Mouse (Mus musculus) skeletal muscle tissue, adult 2 months (tissue): Measurements from ENCODE around the gene Gm20388.

ENCODE experiments used
- DNase-seq: peaks from one replicate; pipeline ENCODE4 v3.0.0-alpha.2; 2012; ENCODE audit warnings: low read depth, low spot score

Gene Gm20388

DNA sequence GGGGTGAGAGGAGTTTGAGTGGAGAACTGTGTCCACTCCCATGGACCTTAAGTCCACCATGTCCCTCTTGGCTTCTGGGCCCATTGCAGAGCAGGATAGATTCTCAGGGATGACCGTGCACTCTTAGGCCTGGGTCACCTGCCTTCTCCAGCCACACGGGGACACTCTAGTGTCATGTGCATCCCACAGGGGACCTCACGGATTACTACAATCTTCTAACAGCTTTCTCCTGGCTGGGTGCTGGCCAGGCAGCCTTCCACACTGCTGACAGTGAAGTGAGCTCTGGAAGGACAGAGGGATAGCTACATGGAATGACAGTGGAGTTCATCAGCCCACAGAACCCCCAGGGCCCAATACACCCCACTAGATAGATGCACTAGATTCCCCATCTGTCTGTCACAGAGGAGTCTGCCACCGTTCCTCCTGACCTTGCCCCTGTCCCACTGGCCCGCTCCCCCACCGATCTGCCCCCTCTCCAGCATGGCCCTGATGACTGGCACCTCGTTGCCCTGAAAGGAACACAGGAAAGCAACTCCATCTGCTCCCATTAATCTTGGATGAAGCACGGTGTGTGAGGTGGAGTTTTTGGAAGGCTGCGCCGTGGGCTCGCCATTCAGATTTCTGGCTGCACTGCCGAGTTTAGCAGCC, 2287.9 kb downstream of the Gm20388 start:
- DNase-seq: no peak

DNA sequence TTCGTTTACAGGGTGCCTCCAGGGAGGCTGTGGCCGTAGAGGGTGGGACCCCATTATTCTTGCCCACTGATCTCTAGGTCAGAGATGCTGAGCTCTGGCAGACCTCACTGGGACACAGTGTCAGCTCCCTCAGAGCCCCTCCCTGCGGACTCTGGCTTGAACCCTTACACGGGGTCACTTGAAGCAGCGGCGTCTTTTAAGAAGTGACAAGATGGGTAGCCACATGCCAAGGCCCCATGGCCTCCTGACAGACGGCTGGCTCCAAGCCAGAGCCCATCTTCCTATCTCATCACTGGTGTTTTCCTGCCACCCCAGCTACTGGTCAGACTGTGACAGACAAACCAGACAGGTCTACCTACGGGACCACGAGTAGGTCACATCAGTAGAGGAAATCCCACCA, 2288.6 kb downstream of the Gm20388 start:
- DNase-seq: no peak

DNA sequence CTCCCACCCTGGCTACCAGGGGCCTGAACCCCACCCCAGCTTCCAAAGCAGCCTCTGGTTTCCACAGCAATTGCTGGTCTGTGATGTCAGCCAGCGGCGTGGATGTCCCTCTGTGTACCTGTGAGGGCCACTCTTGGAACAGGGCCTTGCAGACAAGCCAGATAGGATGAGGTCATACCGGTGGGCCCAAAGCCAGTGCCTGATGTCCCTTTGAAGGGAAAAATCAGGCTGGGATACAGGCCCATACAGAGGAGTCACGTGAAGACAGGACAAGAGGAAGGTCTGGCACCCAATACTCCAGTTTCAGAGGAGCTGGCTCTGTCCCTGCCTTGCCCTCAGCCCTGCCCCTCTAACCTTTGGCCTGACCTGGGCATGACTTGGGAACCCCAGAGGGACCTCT, 2289.2 kb downstream of the Gm20388 start:
- DNase-seq: no peak

DNA sequence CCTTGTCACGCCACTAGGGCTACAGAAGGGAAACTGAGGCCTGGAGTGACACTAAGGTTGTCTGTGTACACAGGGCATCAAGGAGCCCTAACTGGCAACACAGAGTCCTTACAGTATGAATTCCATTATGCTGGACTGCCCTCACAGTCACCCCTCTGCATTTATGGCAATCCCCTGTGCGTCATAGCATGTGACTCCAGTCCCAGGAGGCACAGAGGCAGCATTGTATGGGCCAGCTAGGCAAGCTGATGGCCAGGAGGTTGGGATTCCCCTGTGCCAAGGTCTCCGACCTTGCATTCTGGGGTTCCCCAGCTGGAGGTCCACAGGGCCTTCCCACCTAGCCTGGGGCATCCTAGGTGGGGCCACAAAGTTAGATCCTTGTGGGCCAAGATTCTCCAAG, 2300.9 kb downstream of the Gm20388 start:
- no peak for DNase-seq

DNA sequence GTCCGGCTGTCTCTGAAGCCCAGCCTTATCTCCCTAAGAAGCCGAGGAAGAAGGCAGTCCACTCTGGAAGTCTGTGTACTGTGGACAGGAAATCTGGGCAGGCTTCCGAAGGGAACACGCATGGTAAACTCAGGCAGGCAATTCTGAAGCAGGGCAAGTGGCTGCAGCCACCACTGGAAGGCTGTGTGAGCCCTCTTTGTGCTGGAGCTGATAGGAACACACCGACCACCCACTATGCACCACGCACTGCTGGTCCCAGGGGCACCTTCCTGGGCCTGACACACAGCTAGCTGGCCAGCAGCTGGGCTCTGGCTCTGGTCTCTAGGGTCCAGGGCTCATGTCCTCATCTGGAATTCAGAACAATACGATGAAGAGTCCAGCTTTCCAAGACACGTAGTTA, 2305.0 kb downstream of the Gm20388 start:
- DNase-seq: no peak

DNA sequence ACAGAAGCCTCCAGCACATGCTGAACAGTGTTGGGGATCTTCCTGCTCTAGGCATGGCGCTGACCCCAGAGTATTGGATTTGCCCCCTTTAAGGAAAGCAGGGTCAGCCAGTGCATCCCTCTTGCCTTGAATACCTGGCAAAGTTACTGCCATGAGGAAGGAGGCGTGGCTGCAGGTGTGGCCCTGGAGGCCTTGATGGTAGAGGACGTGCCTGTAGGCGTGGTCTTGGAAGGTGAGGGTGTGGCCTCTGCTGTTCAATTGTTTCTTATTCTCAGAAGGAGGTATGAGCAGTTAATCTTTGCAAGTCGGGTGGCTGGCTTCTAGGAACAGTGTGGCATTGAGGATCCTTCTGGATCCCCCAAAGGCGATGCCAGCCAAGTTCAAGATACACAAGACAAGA, 2305.8 kb downstream of the Gm20388 start:
- DNase-seq: no peak

DNA sequence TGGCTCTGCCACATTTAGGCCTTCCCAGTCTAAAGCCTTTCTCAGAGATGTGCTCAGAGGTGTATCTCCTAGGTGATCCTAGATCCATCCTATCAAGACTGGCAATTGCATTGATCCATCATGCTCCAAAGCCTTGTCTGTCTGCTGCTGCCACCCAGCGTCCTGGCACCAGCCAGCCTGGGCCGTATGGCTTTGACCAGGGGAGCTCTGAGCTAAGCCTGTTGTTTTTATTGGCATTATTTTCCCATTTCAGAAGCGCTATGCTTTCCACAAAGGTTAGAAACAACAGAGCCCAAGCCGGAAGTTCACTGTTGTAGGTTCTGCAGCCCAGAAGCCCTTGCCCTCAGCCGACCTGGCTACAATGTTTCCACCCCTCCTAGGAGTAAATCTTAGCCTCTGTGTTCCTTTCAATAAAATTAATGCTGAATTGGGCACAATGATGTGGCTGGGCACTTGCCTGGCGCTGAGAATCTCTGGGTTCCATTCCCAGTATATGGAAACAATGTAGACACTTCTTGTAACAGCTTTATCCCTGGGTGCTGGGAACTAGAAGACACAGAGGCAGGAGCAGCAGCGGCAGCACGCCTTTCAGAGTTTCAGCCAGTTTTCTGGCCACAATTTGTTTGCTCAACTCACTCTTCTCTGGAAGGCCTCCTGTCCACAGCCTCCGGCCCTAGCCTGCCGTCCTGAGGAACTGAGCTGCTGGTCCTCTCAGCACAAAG, 2307.0 kb downstream of the Gm20388 start:
- no peak for DNase-seq

DNA sequence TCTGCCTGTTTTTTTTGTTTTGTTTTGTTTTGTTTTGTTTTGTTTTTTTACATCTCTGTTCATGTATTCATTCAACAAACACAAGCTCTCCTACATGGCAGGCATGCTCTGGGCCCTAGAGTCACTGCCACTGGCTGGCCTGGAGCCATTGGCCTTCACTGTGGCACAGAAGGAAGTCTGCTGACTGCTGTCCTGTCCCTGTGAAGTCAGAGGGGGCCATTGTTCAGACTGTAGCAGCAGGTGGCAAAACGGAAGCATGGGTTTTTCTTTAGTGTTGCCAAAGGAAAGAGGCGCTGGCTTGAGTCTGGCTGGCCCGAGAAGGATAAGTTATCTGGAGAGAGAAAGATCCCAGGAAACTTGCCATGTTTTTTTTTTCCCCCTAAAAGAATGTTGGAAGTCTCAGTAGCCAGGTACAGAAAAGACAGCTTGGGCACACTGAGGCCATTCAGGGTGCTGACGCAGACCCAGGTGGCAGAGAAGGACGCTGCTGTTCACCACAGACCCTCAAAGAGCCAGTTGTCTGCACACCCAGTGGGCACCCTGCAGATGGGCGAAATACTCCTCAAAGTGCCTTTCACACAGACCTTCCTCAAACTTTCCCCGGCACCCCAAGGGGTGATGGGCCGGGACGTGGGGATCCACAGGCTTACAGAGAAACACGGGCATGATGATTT, 2313.5 kb downstream of the Gm20388 start:
- no peak for DNase-seq

DNA sequence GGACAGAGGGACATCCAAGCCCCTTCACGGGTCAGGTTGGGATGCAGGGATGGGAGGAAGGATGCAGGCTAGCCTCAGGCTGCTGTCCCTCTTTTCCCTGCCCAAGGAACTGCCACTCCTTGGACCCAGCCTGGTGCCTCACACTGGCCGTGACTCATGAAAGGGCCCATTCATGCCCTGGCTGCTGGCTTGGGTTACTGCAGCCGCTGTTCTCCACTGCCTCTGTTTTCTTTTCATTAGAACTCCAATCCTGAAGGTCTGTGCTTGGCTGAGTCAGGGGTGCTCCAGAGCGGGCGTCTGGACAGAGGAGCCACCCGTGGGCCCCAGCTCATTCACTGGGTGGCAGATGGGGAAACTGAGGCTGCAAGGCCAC, 2314.0 kb downstream of the Gm20388 start:
- DNase-seq: no peak

DNA sequence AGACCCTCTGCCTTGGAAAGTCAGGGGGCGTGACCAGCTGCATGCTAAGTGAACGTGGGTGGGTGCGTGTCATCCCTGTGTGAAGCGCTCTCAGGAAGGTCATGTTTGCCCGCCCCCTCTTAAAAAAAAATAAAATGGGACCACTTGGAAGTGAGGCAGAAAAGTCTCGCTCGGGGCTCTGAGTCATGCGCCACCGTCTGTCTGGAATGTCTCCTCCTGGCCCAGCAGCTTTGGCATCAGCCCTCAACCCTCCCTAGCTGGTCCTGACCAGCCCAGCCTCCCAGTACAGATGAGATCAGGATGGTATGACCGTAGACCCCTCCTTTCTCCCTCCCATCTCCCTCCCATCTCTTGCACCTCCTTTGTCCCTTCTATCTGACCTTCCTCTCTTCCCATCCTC, 2314.8 kb downstream of the Gm20388 start:
- DNase-seq: no peak

DNA sequence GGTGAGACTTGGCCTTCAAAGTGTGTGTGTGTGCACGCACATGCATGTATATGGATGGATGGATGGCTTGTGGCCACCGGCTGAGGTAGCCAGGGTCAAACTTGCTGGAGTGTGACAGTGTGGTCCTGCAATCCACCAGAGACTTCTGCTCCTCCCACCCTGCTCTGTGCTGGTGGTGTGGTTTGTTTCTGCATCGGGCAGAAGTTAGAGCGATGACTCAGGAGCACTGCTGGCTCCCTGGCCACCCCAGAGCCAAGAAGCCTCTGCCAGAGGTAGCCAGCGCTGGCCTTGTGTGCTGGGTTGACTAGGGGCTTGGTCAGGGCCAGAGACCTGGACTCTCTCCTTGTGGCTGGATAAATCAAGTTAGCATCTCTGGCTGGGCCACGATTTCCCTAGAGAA, 2316.7 kb downstream of the Gm20388 start:
- DNase-seq: no peak

DNA sequence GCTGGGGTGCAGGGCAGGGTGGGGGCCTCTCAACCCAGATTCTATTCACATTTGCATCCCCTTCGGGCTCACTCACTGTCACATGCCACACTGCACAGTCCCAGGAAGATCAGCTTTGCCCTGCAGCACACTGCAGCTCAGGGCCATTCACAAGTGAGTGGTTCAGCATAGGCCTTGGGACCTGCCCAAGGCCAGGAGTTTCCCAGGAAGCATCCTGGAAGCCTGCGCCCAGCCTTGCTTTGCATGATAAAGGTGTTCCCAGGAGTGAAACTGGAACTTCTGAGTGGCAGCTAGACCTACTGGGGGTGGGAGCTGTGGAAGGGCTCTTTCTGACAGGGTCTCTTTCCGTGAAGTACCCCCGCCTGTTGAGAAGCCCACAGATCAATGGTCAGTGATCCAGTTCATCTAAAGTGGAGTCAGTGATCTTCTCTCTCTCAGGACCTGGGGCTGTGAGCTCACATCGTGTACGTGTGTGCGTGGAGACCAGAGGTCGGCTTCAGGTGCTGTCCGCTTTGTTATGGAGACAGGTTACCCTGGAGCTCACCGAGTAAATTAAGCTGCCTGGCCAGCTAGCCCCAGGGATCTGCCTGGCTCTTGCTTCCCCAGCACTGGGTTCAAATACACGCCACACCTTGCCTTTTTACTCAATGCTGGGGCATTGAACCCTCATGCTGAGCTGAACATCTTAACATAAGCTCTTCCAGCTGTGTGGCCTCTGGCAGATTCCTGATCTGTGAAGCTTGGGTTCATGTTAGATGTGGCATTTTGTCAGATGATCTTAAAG, 2318.3 kb downstream of the Gm20388 start:
- DNase-seq: no peak

DNA sequence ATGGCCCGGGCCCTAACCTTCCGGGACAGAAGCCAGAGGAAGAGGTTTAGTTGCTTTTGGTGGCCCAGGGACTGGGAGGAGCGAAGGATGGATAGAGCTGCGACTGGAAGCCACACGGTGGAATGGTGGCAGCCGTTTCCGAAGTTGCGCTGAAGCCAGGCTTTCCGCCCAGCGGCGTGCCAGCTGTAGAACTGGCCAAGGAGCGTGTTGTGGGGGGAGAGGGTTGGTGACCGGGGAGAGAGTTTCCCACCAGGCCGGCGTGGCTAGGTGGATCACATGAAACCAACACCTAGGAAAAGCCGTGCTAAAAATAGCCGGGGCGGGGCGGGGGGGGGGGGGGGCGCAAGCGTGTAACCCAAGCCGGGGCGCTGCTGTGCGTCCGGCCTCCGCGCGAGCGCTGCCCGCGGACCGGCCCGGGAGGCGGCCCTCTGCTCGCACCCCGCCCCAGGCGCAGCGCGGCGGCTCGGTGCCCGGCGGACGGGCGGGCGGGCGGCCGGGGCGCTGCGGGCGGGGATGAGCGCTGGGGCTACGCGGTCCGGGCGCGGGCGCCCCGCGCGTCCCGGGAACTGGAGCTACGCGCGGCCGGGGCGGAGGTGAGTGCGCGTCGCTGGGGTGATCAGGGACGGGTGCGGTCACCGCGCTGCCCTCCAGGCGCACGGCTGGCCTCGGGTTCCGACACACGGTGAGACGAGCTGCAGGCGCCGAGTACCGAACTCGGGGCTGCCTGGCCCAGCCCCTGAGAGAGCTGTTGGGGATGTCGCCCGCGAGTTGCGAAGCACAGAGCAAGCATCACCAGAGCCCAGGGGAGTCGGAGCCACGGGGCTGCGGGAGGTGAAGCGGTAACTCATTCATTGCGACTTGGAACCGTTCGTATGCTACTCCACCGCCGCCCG, 2319.4 kb downstream of the Gm20388 start:
- peak; percentile 73 for DNase-seq

DNA sequence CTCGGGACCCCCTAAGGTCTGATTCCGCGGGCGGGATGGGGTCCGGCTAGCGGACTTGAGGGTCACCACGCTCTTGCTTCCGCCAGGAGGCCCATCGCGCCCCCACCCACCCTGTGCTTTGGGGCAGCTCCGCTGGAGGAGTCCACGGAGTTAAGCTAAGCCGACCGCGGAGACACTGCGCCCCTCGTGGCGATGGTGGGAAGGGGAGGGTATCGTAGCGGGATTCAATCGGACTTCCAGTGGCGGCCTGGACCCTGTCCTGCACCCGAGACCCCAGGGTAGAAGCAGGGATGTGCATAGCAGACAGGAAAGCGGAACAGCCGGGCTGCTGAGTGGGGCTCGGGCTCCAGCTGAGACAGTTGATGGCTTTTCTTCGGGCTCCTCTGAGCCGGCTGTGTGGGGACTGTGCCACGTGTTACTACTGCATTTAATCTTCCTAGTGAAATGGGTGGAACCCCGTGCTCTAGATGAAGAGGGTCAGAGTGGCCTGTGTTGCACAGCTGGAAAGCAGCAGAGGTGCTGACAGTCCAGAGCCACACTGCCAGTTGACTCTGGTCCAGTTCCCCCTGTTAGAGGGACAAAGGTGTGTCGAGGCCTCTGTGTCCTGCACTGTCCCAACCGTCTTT, 2320.2 kb downstream of the Gm20388 start:
- no peak for DNase-seq

DNA sequence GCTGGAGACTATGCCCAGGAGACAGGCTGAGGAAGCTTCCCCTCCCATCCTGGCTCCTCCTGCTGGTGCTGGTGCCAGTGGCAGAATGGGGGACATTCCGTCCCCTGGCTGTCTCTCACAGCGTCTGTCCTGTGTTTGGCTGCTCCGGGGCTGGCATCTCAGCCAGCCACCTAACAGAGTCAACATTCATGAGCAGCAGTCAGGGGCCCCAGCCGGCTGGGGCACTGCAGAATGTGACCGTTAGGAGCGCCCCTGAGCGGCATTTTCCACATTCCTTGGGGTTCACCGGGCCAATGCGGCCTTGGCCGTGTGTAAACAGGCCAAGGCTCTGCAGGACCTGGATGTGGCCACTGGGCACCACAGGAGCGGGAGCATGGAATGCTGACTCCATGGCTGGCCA, 2323.4 kb downstream of the Gm20388 start:
- peak; percentile 79 for DNase-seq

DNA sequence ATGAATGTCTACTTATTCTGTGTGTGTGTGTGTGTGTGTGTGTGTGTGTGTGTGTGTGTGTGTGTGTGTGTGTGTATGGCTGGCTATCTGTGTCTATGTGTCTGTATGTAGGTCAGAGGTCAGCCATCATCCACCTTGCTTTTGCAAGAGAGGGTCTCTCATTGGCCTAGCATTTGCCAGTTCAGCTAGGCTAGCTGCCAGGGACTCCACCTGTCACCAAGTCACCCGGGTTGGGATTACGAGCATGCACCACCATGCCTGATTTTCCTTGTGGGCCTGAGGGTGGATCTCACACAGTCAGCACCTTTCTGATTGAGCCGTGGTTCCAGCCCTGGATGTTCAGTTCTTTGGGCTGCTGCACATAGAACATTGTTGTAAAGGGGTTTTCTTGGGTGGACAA, 2325.9 kb downstream of the Gm20388 start:
- no peak for DNase-seq

DNA sequence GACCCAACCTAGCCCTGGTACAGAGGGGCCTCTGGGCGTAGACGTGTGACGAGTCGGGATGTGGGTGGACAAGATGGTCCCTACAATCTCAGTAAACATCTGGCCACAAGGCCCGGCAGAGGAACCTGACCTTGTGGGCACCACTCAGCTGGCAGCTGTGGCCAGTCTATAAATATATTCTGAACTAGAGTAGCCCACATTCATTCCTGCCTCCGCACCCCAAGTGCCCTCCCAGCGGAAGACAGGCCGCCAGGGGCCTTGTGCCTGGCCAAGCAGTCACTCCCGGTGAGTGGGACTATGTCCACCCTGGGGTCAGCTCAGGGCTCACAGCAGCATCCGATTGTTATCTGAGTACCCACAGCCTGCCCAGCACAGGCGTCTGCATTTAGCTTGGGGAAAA, 2327.6 kb downstream of the Gm20388 start:
- DNase-seq: peak; percentile 48

DNA sequence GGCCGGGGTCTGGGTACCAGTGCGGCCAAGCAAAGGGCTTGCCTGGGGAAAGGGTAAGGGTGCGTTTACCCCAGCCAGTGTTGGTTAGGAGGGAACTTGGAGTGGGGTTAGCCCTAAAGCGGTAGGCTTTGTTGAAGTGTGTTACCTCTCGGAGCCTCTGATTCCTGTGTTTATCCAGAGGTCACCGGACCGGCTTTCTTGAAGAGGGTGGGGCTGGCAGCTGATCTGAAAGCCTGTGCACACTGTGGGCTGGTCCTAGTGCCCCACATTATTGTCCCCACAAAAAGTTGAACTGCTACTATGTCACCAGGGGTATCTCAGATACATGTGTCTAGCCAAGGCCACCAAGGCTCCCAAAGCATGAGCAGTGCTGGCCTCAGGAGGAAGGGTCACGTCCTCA, 2328.1 kb downstream of the Gm20388 start:
- no peak for DNase-seq

DNA sequence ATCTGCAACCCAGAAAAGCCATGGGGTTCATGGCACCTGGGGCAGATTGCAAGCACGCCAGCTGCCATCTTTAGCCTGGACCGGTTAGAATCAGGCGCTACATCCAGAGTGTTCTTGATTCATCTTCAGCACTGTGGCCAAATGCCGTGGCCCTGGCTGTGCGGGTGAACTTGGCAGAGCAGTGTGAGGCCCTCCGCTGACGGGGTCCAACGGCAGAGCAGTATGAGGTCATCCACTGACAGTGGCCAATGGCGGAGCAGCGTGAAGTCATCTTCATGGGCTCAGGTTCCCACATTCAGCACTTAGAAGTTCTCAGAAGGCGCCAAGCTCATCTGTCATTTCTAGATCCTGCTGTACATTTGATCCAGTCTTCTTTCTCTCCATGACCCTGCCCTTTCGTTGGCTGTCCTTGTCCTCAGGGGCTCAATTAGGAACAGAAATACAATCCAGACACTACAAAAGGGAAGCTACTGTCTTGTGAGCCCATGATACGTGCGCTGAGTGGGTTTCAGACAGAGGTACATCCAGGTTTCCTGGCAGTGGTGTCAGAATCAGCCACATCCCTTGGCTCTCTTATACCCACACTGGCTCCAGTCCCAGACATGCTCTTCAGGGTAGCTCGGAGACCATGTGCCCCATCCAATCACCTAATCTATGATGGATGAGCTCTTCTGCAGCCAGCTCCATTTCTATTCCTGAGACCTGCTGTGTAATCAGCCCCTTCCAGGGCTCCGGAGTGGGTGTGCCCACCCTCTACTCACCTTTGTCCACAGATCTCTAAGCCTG, 2329.8 kb downstream of the Gm20388 start:
- DNase-seq: peak; percentile 84

DNA sequence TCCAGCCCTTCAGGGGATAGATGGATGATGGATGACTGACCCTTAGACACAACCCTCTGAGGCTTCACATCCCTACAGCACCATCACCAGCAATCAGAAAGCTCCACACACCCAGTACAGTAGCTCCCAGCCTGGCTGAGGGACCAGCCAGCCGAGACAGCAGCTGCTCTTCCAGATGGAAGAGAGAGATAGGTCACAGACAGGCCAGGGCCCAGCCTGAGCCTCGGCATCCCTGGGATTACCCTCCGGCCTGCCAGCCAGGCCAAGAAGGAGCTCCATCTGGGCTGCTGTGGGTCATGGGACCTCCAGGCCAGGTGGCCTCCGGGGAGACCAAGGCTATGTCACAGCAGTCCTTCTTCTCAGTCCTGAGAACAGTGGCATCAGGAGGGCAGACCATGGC, 2332.7 kb downstream of the Gm20388 start:
- no peak for DNase-seq
